7 mouse cellular contexts compared by ENCODE assay signal in the genomic region with DNA sequence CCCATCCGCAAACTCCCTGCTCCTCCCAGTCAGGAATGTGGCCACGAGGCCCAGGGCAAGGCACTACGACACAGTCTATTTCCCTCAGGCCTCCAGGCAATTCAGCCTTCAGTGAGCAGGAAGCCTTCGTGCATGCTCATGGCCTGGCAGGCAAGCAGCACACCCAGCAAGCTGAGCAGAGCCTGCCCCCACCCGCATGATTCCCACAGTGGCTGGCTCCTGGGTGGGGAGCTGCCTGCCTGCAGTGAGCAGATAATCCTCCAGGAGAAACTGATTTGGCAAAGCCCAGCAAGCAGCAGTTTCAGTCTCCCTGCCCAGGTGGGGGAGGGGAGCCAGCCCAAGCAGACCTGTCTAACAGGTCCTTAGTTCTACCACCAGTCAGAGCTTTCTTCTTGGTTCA. TPM values are rescaled to one million over a fixed set of nuclear protein-coding genes. Genes with fewer than 3 reads are reported as not detected.
A peak's percentile ranks its signal among the peaks of the same experiment; 100 is the strongest.
DNase-seq lines count a peak whose midpoint lies in the region; ATAC-seq and TF ChIP-seq lines count a peak whose summit lies in the region.

No protein-coding gene starts in this region.

- intact Hi-C loops in heart, postnatal 10 days (cut with DNase I): no loop called here
- intact Hi-C loops in left cerebral cortex, postnatal 14 days (cut with DNase I): no loop called here

- peak overlapping the region; percentile 4; the same call in 1 of the 2 replicates for H3K9ac ChIP-seq in MEL (ENCODE audit: control insufficient read depth, low read depth, low read length, poor library complexity, severe bottlenecking)
- no peak overlapping the region for H3K9ac ChIP-seq in embryonic facial prominence, embryonic 15.5 days
- 0 out of 2 replicates have a peak overlapping the region, but pooled peaks have one; percentile 18 for H3K9ac ChIP-seq in stomach, postnatal 0 days (ENCODE audit: low read length)

- 14% methylated on average over 5 of the region's 5 CpGs for WGBS in embryonic facial prominence, embryonic 15.5 days
- WGBS in stomach, postnatal 0 days: 22% methylated on average over 5 of the region's 5 CpGs

- TF ChIP-seq RAD21 in MEL (IDR thresholded peaks at IDR 0.05; ENCODE audit: low read depth, low read length): no peak

- peak; percentile 64 for DNase-seq in MEL (ENCODE audit: low read depth, low spot score)
- DNase-seq in adrenal gland, postnatal 25 days: peak; percentile 41
- peak; percentile 53 to 63 for DNase-seq in heart, postnatal 10 days
- peak; percentile 47 to 55 for DNase-seq in left cerebral cortex, postnatal 14 days (ENCODE audit: low spot score in 2 of 2)
- DNase-seq in stomach, postnatal 0 days (ENCODE audit: low spot score): peak; percentile 94

- ATAC-seq in embryonic facial prominence, embryonic 15.5 days (ENCODE audit: insufficient number of reproducible peaks, low FRiP score, low TSS enrichment, low read depth): peak; percentile 70
- peak; percentile 90 for ATAC-seq in stomach, postnatal 0 days (ENCODE audit: low FRiP score, low TSS enrichment)

- H3K4me1 ChIP-seq in MEL (ENCODE audit: control insufficient read depth in 1 of 2, insufficient read depth in 2 of 2, low read length in 2 of 2): peaks cover 40 to 73% of the 10 kb centered on the region in 2 experiments
- peaks cover 69% of the 10 kb centered on the region for H3K4me1 ChIP-seq in embryonic facial prominence, embryonic 15.5 days
- H3K4me1 ChIP-seq in megakaryocyte, embryonic 14.5 days: peaks cover 100% of the 10 kb centered on the region
- peaks cover 25% of the 10 kb centered on the region for H3K4me1 ChIP-seq in stomach, postnatal 0 days (replicated peaks; ENCODE audit: control insufficient read depth, insufficient read depth)

- H3K4me3 ChIP-seq in MEL (ENCODE audit: control insufficient read depth in 1 of 2, insufficient read depth in 1 of 2, low read depth in 2 of 2, low read length in 2 of 2): no peak overlapping the region
- no peak overlapping the region for H3K4me3 ChIP-seq in embryonic facial prominence, embryonic 15.5 days (replicated peaks)
- H3K4me3 ChIP-seq in megakaryocyte, embryonic 14.5 days (replicated peaks): peak overlapping the region; percentile 79
- H3K4me3 ChIP-seq in stomach, postnatal 0 days (ENCODE audit: low read depth, low read length): no peak overlapping the region

- peaks cover 0 to 85% of the 10 kb centered on the region in 2 experiments; a peak in 2 of 4 replicates for H3K36me3 ChIP-seq in MEL (ENCODE audit: control insufficient read depth in 1 of 2, insufficient read depth in 2 of 2, low read length in 2 of 2)
- no peaks in the 10 kb centered on the region for H3K36me3 ChIP-seq in embryonic facial prominence, embryonic 15.5 days
- H3K36me3 ChIP-seq in megakaryocyte, embryonic 14.5 days (replicated peaks; ENCODE audit: low read length): peaks cover 17% of the 10 kb centered on the region
- H3K36me3 ChIP-seq in stomach, postnatal 0 days (ENCODE audit: control insufficient read depth, insufficient read depth, low read length): no peaks in the 10 kb centered on the region

- peak overlapping the region; percentile 33 for H3K4me2 ChIP-seq in embryonic facial prominence, embryonic 15.5 days (replicated peaks)
- no peak overlapping the region for H3K4me2 ChIP-seq in stomach, postnatal 0 days (replicated peaks; ENCODE audit: low read depth)

- no peaks in the 10 kb centered on the region for H3K27me3 ChIP-seq in MEL (ENCODE audit: control insufficient read depth in 1 of 2, insufficient read depth in 2 of 2, low read length in 2 of 2)
- no peaks in the 10 kb centered on the region for H3K27me3 ChIP-seq in embryonic facial prominence, embryonic 15.5 days
- no peaks in the 10 kb centered on the region for H3K27me3 ChIP-seq in megakaryocyte, embryonic 14.5 days (replicated peaks)
- no peaks in the 10 kb centered on the region for H3K27me3 ChIP-seq in stomach, postnatal 0 days (ENCODE audit: control insufficient read depth, insufficient read depth, low read length)

- TF ChIP-seq POLR2A in MEL (IDR thresholded peaks at IDR 0.05; ENCODE audit: control insufficient read depth in 1 of 2, insufficient read depth in 1 of 2, low read depth in 1 of 2, low read length in 2 of 2, poor library complexity in 1 of 2): no peak

- peak; percentile 43 to 82 for TF ChIP-seq EP300 in MEL (IDR thresholded peaks at IDR 0.05; ENCODE audit: low read depth in 1 of 2, low read length in 2 of 2)
- peak; percentile 87 for TF ChIP-seq EP300 in stomach, postnatal 0 days (optimal IDR thresholded peaks at IDR 0.05)

- H3K27ac ChIP-seq in MEL (ENCODE audit: control insufficient read depth, low read depth, low read length): peak overlapping the region; percentile 17
- H3K27ac ChIP-seq in embryonic facial prominence, embryonic 15.5 days (replicated peaks): peak overlapping the region; percentile 89
- H3K27ac ChIP-seq in stomach, postnatal 0 days (replicated peaks): peak overlapping the region; percentile 94

- peaks cover 53% of the 10 kb centered on the region for H3K79me2 ChIP-seq in MEL (ENCODE audit: control insufficient read depth, insufficient read depth, low read length, poor library complexity)

- TF ChIP-seq CTCF in MEL (IDR thresholded peaks at IDR 0.05 in 2 of 3, conservative IDR thresholded peaks at IDR 0.05 in 1 of 3; ENCODE audit: control insufficient read depth in 1 of 3, insufficient read depth in 1 of 3, low read depth in 2 of 3, low read length in 3 of 3, poor library complexity in 1 of 3, severe bottlenecking in 1 of 3): no peak
- peak; percentile 54 for TF ChIP-seq CTCF in stomach, postnatal 0 days (IDR thresholded peaks at IDR 0.05; ENCODE audit: low read depth)

- no peaks in the 10 kb centered on the region for H3K9me3 ChIP-seq in MEL (replicated peaks; ENCODE audit: insufficient read depth, low read length)
- H3K9me3 ChIP-seq in embryonic facial prominence, embryonic 15.5 days (replicated peaks): no peaks in the 10 kb centered on the region
- no peaks in the 10 kb centered on the region for H3K9me3 ChIP-seq in megakaryocyte, embryonic 14.5 days
- H3K9me3 ChIP-seq in stomach, postnatal 0 days (ENCODE audit: control insufficient read depth, low read length): no peaks in the 10 kb centered on the region

TF ChIP-seq in MEL, 35 proteins besides CTCF, POLR2A, EP300 and RAD21 (continues in another document):
- TF ChIP-seq MAZ (IDR thresholded peaks at IDR 0.05; ENCODE audit: low read depth, low read length) (peak; percentile 31; the same call in 1 of the 2 replicates), JUND (IDR thresholded peaks at IDR 0.05; ENCODE audit: low read depth, low read length) (no peak), CHD2 (IDR thresholded peaks at IDR 0.05; ENCODE audit: low read length) (0 out of 2 replicates have a peak, but pooled peaks have one; percentile 32), SIN3A (IDR thresholded peaks at IDR 0.05; ENCODE audit: low read length) (peak; percentile 17; the same call in 1 of the 2 replicates), TCF12 (IDR thresholded peaks at IDR 0.05; ENCODE audit: low read depth, low read length) (peak; percentile 85), GATA1 (IDR thresholded peaks at IDR 0.05; ENCODE audit: low read depth, low read length) (peak; percentile 36; the same call in 1 of the 2 replicates), USF2 (IDR thresholded peaks at IDR 0.05; ENCODE audit: borderline replicate concordance in 1 of 2, insufficient read depth in 1 of 2, low read depth in 1 of 2, low read length in 2 of 2) (no peak), ELF1 (IDR thresholded peaks at IDR 0.05; ENCODE audit: low read depth, low read length) (no peak), ZNF384 (IDR thresholded peaks at IDR 0.05; ENCODE audit: low read depth, low read length) (no peak), MXI1 (IDR thresholded peaks at IDR 0.05; ENCODE audit: low read depth, low read length) (0 out of 2 replicates have a peak, but pooled peaks have one; percentile 27), UBTF (IDR thresholded peaks at IDR 0.05; ENCODE audit: borderline replicate concordance, insufficient read depth, low read depth, low read length) (no peak), BHLHE40 (IDR thresholded peaks at IDR 0.05; ENCODE audit: borderline replicate concordance, low read depth, low read length) (0 out of 2 replicates have a peak, but pooled peaks have one; percentile 27), TAL1 (IDR thresholded peaks at IDR 0.05; ENCODE audit: low read length) (peak; percentile 78), ZMIZ1 (IDR thresholded peaks at IDR 0.05; ENCODE audit: low read depth, low read length) (no peak), RCOR1 (IDR thresholded peaks at IDR 0.05; ENCODE audit: low read depth, low read length) (peak; percentile 83; the same call in 1 of the 2 replicates), KAT2A (conservative IDR thresholded peaks at IDR 0.05; ENCODE audit: low read depth, low read length) (no peak), MEF2A (IDR thresholded peaks at IDR 0.05; ENCODE audit: extremely low read depth, insufficient replicate concordance, low read depth, low read length, poor library complexity, severe bottlenecking) (no peak), USF1 (IDR thresholded peaks at IDR 0.05; ENCODE audit: low read depth, low read length) (no peak), NELFE (IDR thresholded peaks at IDR 0.05; ENCODE audit: low read depth, low read length) (no peak)

RNA-seq across cellular contexts. Expression of a gene that starts 31.0 kb away (rescaled TPM):
- total RNA-seq in MEL (2012; rRNA removed): 34.6 and 36.1 TPM in 2 replicates
- 10 to 100 TPM in 1 of 2 experiments, not detected in 1; 72.4 TPM for polyA plus RNA-seq in MEL (2012; ENCODE audit: insufficient read depth in 1 of 2, insufficient read length in 2 of 2, low read depth in 1 of 2, low replicate concordance in 2 of 2, missing spikeins in 1 of 2)
- total RNA-seq in adrenal gland, postnatal 25 days (2021): 85.5 and 96.0 TPM in 2 replicates
- 54.9 and 60.2 TPM in 2 replicates for polyA plus RNA-seq in embryonic facial prominence, embryonic 15.5 days (2015; fragmentation: Nextera tagmentation; extraction: Ambion mirVana)
- total RNA-seq in heart, postnatal 10 days (2021): 10 to 100 TPM; 51.7 to 54.3 TPM
- 100 to 1,000 TPM; 136 to 140 TPM for total RNA-seq in left cerebral cortex, postnatal 14 days (2021)
- polyA plus RNA-seq in megakaryocyte, embryonic 14.5 days (2012; ENCODE audit: insufficient read depth, low replicate concordance): 179 and 300 TPM in 2 replicates
- polyA plus RNA-seq in stomach, postnatal 0 days (2015; fragmentation: Nextera tagmentation; extraction: Ambion mirVana): 44.7 and 56.0 TPM in 2 replicates

RNA-seq across cellular contexts. Expression of a gene that starts 43.6 kb away (rescaled TPM):
- 31.4 and 33.7 TPM in 2 replicates for total RNA-seq in MEL (2012; rRNA removed)
- polyA plus RNA-seq in MEL (2012; ENCODE audit: insufficient read depth in 1 of 2, insufficient read length in 2 of 2, low read depth in 1 of 2, low replicate concordance in 2 of 2, missing spikeins in 1 of 2): 10 to 100 TPM in 1 of 2 experiments, not detected in 1; 60.2 TPM
- total RNA-seq in adrenal gland, postnatal 25 days (2021): 5.6 and 6.0 TPM in 2 replicates
- 20.3 and 22.9 TPM in 2 replicates for polyA plus RNA-seq in embryonic facial prominence, embryonic 15.5 days (2015; fragmentation: Nextera tagmentation; extraction: Ambion mirVana)
- 10 to 100 TPM; 12.9 to 26.0 TPM for total RNA-seq in heart, postnatal 10 days (2021)
- 10 to 100 TPM; 15.7 to 16.3 TPM for total RNA-seq in left cerebral cortex, postnatal 14 days (2021)
- polyA plus RNA-seq in megakaryocyte, embryonic 14.5 days (2012; ENCODE audit: insufficient read depth, low replicate concordance): 206 and 356 TPM in 2 replicates
- 2.2 and 2.4 TPM in 2 replicates for polyA plus RNA-seq in stomach, postnatal 0 days (2015; fragmentation: Nextera tagmentation; extraction: Ambion mirVana)

Comparison
In these comparisons a context has a peak if more than half of its experiments do, and no peak if none do; other contexts are left out.
1. DNase-seq: peak in every context shown above with its lines; median percentile 94 in stomach, postnatal 0 days; 64 in MEL; 58 in heart, postnatal 10 days; 51 in left cerebral cortex, postnatal 14 days; 41 in adrenal gland, postnatal 25 days.
2. H3K27ac ChIP-seq: peak in every context shown above with its lines; median percentile 94 in stomach, postnatal 0 days; 89 in embryonic facial prominence, embryonic 15.5 days; 17 in MEL.